Mouse (Mus musculus) bone marrow, adult 2 months (tissue): Measurements from ENCODE around the gene Gja8. TPM values are rescaled to one million over a fixed set of nuclear protein-coding genes. Genes with fewer than 3 reads are reported as not detected.

ENCODE experiments used
- H3K27ac ChIP-seq: fragments of 200-500 bp; 2 replicates; pipeline ENCODE4 v1.5.1; 2012; ENCODE audit warnings: low read depth, mild to moderate bottlenecking, control low read depth, inconsistent platforms, low read length; ENCODE audit not compliant: control insufficient read depth, poor library complexity, insufficient read depth
- H3K4me1 ChIP-seq: fragments of 200-500 bp; 2 replicates; pipeline ENCODE4 v1.6.1; 2011; ENCODE audit warnings: low read length; ENCODE audit not compliant: control insufficient read depth, insufficient read depth
- H3K4me3 ChIP-seq: fragments of 200-500 bp; replicated peaks from 2 replicates; pipeline ENCODE3; 2011; ENCODE audit warnings: mild to moderate bottlenecking, low read depth, low read length, control low read depth; ENCODE audit not compliant: control insufficient read depth
- CTCF ChIP-seq: fragments of 200-500 bp; IDR thresholded peaks from 2 replicates; pipeline ENCODE4 v1.5.1; 2011; ENCODE audit warnings: low read length, control low read depth; ENCODE audit not compliant: control insufficient read depth, insufficient read depth
- POLR2A ChIP-seq: fragments of 200-500 bp; IDR thresholded peaks from 2 replicates; pipeline ENCODE4 v1.6.1; 2011; ENCODE audit warnings: low read depth, mild to moderate bottlenecking, control low read depth, low read length, borderline replicate concordance; ENCODE audit not compliant: control insufficient read depth
- WGBS: fragments of 180-500 bp; shearing (Covaris S2); methylation state at CpG from one replicate; pipeline ENCODE4 v1.1.7; 2018; 5-methylcytosine and 5-hydroxymethylcytosine counted together
- polyA plus RNA-seq: library from polyadenylated mRNA; stranded (reverse); fragments of >200 nt; gene quantifications from 2 replicates; pipeline ENCODE4 v1.2.4, GENCODE M21; 2011; ENCODE audit warnings: low replicate concordance; ENCODE audit not compliant: missing spikeins, insufficient read depth, insufficient read length

Gene Gja8
- polyA plus RNA-seq, 1 experiment = not detected

GRCm38 (mm10) chr3:96870270-96870669, 55.5 kb downstream of the Gja8 start:
- Histone ChIP-seq H3K27ac (no peak overlapping the region), H3K4me3 (no peak overlapping the region), H3K4me1 (no peaks in the 10 kb centered on the region)
- TF ChIP-seq POLR2A (no peak), CTCF (no peak)
- WGBS = 72% methylated on average over 2 of the region's 2 CpGs

GRCm38 (mm10) chr3:96869091-96869490, 56.7 kb downstream of the Gja8 start:
- WGBS = 95% methylated on average over 7 of the region's 7 CpGs
- H3K4me1 ChIP-seq = no peaks in the 10 kb centered on the region
- no peak overlapping the region for H3K4me3 ChIP-seq
- TF ChIP-seq POLR2A (no peak), CTCF (no peak)
- H3K27ac ChIP-seq = no peak overlapping the region

- WGBS = 87% methylated on average over 8 of the region's 8 CpGs
- Histone ChIP-seq H3K4me1 (no peaks in the 10 kb centered on the region), H3K27ac (no peak overlapping the region), H3K4me3 (no peak overlapping the region)
- TF ChIP-seq CTCF (no peak), POLR2A (no peak)
Observed at GRCm38 (mm10) chr3:96868566-96868965, 57.3 kb downstream of the Gja8 start.

- no peaks in the 10 kb centered on the region for H3K4me1 ChIP-seq
- H3K27ac ChIP-seq = no peak overlapping the region
- whole genome bisulfite sequencing = 88% methylated on average over 3 of the region's 3 CpGs
- TF ChIP-seq CTCF (no peak), POLR2A (no peak)
- H3K4me3 ChIP-seq = no peak overlapping the region
Observed at GRCm38 (mm10) chr3:96867863-96868262, 58.0 kb downstream of the Gja8 start.

Other genes starting within 250 kb of the Gja8 start
- gene Pias3, start 229.6 kb downstream of the Gja8 start, polyA plus RNA-seq = 22.0 and 34.9 TPM in 2 replicates
- gene Nudt17, start 217.5 kb downstream of the Gja8 start, polyA plus RNA-seq = 1.4 TPM in 1 of 2 replicates, not detected in the other
- 19.6 and 26.5 TPM in 2 replicates for gene Polr3c, start 198.4 kb downstream of the Gja8 start, polyA plus RNA-seq
- 12.2 and 17.2 TPM in 2 replicates for gene Rnf115, start 198.4 kb downstream of the Gja8 start, polyA plus RNA-seq
- gene Pdzk1, start 96.7 kb downstream of the Gja8 start, polyA plus RNA-seq = 8.2 and 8.6 TPM in 2 replicates
- gene Cd160, start 96.7 kb downstream of the Gja8 start, polyA plus RNA-seq = 0.88 TPM in 1 of 2 replicates, not detected in the other
- 0.59 and 1.6 TPM in 2 replicates for gene Gja5, start 21.3 kb downstream of the Gja8 start, polyA plus RNA-seq
- gene Gpr89, start 20.7 kb downstream of the Gja8 start, polyA plus RNA-seq = 5.1 and 8.8 TPM in 2 replicates
- 7.1 and 16.0 TPM in 2 replicates for gene Acp6, start 232.8 kb upstream of the Gja8 start, polyA plus RNA-seq